Mouse (Mus musculus): ENCODE results near the gene Gm14124. TPM values are rescaled to one million over a fixed set of nuclear protein-coding genes. Genes with fewer than 3 reads are reported as not detected.

Gm14124 gene
- polyA plus RNA-seq, 1 experiment from 2014 or later, result 0.11 TPM

DNA sequence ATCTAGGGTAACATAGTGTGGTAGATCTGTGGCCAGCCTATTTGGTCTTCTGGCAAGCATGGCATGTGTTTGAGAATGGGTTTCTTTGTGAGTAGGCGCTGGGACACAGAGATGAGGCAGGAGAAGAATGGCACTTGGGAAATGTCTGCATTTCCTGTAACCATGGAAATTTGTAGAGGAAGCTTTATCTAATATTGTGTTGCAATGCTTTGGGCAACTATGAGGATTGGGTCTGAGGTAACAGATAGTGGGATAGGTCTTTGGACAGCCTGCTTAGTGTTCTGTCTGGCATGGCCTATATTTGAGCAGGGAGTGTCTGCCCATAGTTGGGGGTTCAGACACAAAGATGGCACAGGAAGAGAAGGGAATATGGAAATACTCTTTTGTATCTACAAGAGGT lies 61.7 kb downstream of the Gm14124 start:
- H3K4me3 ChIP-seq (replicated peaks), result no peak overlapping the region

More for the DNA sequence above, 61.7 kb downstream of the Gm14124 start:
- no peaks in the 10 kb centered on the region for H3K9me3 ChIP-seq
- no peaks in the 10 kb centered on the region for H3K4me1 ChIP-seq (replicated peaks)
- no peak overlapping the region for H3K27ac ChIP-seq
- no peaks in the 10 kb centered on the region for H3K27me3 ChIP-seq (replicated peaks)
- WGBS, result 95% methylated on average over 1 of the region's 1 CpGs
- no peak overlapping the region for H3K9ac ChIP-seq
- ATAC-seq, result no peak
- peaks cover 12% of the 10 kb centered on the region for H3K36me3 ChIP-seq
- no peak overlapping the region for H3K4me2 ChIP-seq (replicated peaks)

Other genes with a start within 250 kb of the Gm14124 start
- gene Zfp120, start 120.8 kb upstream of the Gm14124 start, polyA plus RNA-seq (2015; fragmentation: Nextera tagmentation; extraction: Ambion mirVana), result 6.1 and 6.4 TPM in 2 replicates
- gene Gm10770, start 77.8 kb upstream of the Gm14124 start, polyA plus RNA-seq (2015; fragmentation: Nextera tagmentation; extraction: Ambion mirVana), result not detected in 2 replicates
- gene Gm14139, start 75.8 kb upstream of the Gm14124 start, polyA plus RNA-seq (2015; fragmentation: Nextera tagmentation; extraction: Ambion mirVana), result 0.13 TPM in 1 of 2 replicates, not detected in the other
- gene Zfp937, start 39.4 kb upstream of the Gm14124 start, polyA plus RNA-seq (2015; fragmentation: Nextera tagmentation; extraction: Ambion mirVana), result 8.9 and 9.7 TPM in 2 replicates
- 5.0 and 5.5 TPM in 2 replicates for gene Gm21994, start 1.9 kb upstream of the Gm14124 start, polyA plus RNA-seq (2015; fragmentation: Nextera tagmentation; extraction: Ambion mirVana)
- gene Gm10130, start 66.2 kb downstream of the Gm14124 start, polyA plus RNA-seq (2015; fragmentation: Nextera tagmentation; extraction: Ambion mirVana), result 2.5 and 4.2 TPM in 2 replicates
- 4.7 and 6.5 TPM in 2 replicates for gene 3300002I08Rik, start 105.2 kb downstream of the Gm14124 start, polyA plus RNA-seq (2015; fragmentation: Nextera tagmentation; extraction: Ambion mirVana)
- 5.0 and 6.4 TPM in 2 replicates for gene Zfp442, start 194.0 kb downstream of the Gm14124 start, polyA plus RNA-seq (2015; fragmentation: Nextera tagmentation; extraction: Ambion mirVana)
- gene Zfp345, start 227.6 kb downstream of the Gm14124 start, polyA plus RNA-seq (2015; fragmentation: Nextera tagmentation; extraction: Ambion mirVana), result not detected in 2 replicates

Data from intestine, embryonic 15.5 days (tissue).